Mouse (Mus musculus): Measurements from ENCODE around the gene Olfr605.
"Not testable (repeated sequence)": the region's sequence is repeated elsewhere in the genome, so short reads cannot be mapped to it uniquely, and the experiment has no call there.

Olfr605 gene

GRCm38 (mm10) chr7:103445339-103445738 lies at the start of gene Olfr605:
Gene Olfr605, minus strand, starts transcription at chr7:103445439.
- DNase-seq = no peak

- not testable (repeated sequence) for DNase-seq
Observed at GRCm38 (mm10) chr7:103477106-103477505, 31.9 kb upstream of the Olfr605 start.

- DNase-seq = no peak
Observed at GRCm38 (mm10) chr7:103469577-103469976, 24.3 kb upstream of the Olfr605 start, which contains the start of gene Olfr608. Gene Olfr608, plus strand, starts transcription at chr7:103469877.

- DNase-seq = no peak
Observed at GRCm38 (mm10) chr7:103460590-103460989, 15.4 kb upstream of the Olfr605 start.

DNA sequence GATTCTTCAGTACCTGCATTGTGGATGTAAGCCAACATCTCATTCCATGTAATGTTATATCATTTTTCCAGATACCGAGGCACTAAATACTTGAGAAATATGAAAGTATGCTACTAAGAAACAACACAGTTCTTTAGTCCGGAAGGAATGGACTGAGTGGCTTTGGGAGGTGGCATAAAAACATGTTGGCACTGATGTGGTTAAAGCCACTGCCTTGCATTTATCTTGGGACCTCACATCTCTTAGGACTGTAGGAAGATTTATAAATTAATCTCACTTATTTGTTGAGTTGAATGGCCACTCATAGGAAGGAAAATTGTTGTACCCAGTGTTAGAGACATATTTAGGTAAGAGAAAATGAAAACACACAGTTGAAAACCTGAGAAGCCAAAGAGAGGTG lies 3.5 kb upstream of the Olfr605 start, which contains the start of gene Olfr606:
Gene Olfr606 (plus strand): TSS at position 301 of the 400 bp plus-strand sequence.
- DNase-seq = no peak

DNA sequence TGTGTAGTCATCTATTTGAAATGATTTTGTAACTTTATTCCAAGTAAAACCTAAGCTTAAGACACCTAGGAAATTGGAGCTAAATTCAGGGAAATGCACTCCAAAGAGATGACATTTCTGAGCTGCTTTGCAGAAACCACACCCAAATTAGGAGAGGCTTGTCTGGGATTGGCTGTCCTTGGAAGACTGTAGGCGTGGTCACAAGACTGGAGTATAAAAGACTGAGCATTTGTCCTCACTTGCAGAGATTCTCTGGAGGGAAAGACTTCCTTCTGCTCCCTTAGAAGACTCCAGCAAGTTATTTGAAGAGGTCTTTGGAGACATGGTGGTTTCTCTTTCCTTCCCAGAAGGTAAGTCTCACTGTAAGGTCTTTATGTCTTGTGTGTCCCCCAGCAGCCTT lies 30.5 kb downstream of the Olfr605 start, which contains the start of gene Usp17lc:
Gene Usp17lc (plus strand): TSS at position 301 of the 400 bp plus-strand sequence.
- not testable (repeated sequence) for DNase-seq

- DNase-seq = not testable (repeated sequence)
Observed at GRCm38 (mm10) chr7:103406521-103407055, 38.7 kb downstream of the Olfr605 start.

DNA sequence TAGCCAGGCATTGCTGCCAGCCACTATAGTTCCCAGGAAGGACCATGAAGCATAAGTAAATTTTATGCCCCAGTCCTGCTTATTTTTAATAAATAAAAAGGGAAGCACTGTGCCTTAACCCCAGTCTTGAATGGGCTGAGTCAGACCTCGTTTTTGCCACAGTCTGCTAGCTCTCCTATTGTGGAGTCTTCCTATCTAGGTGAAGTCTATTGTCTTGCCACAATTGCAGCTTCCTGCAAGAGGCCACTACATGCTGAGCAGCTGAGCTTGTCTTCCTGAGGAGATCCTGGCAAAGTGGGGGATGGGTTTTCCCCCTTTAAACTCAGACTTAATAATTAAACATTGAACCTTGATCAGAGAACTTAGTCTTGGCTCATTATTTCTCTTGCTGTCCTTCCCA lies 46.3 kb downstream of the Olfr605 start:
- no peak for DNase-seq

GRCm38 (mm10) chr7:103397758-103398157 lies 47.5 kb downstream of the Olfr605 start:
- DNase-seq = no peak

Data from kidney, postnatal 25 days (tissue).